Mouse (Mus musculus) stomach, embryonic 16.5 days (tissue): Measurements from ENCODE around the gene Amdhd2. TPM values are rescaled to one million over a fixed set of nuclear protein-coding genes. Genes with fewer than 3 reads are reported as not detected.

Source experiments
- ATAC-seq: fragments of 200-750 bp; cut with Nextera tagmentation; 2 replicates; pipeline ENCODE4 v1.8.0; 2017; ENCODE audit warnings: moderate number of reproducible peaks, moderate TSS enrichment; ENCODE audit not compliant: insufficient read depth, low FRiP score
- H3K27ac ChIP-seq: fragments of 300-500 bp; sonication (generic); 2 replicates; pipeline ENCODE4 v1.5.1; 2014; ENCODE audit warnings: low read length
- H3K27me3 ChIP-seq: fragments of 300-500 bp; sonication (generic); 2 replicates; pipeline ENCODE4 v1.6.1; 2014; ENCODE audit warnings: low read length, control low read depth, mixed read lengths; ENCODE audit not compliant: control insufficient read depth, insufficient read depth
- H3K36me3 ChIP-seq: fragments of 300-500 bp; sonication (generic); 2 replicates; pipeline ENCODE4 v1.6.1; 2014; ENCODE audit warnings: low read length; ENCODE audit not compliant: control insufficient read depth, insufficient read depth
- H3K4me1 ChIP-seq: fragments of 300-500 bp; sonication (generic); 2 replicates; pipeline ENCODE4 v1.6.1; 2014; ENCODE audit warnings: low read length, control low read depth, mixed read lengths; ENCODE audit not compliant: control insufficient read depth, insufficient read depth
- H3K4me2 ChIP-seq: fragments of 300-500 bp; sonication (generic); 2 replicates; pipeline ENCODE4 v1.6.1; 2014; ENCODE audit warnings: low read depth, low read length, mixed read lengths
- H3K4me3 ChIP-seq: fragments of 300-500 bp; sonication (generic); replicated peaks from 2 replicates; pipeline ENCODE4 v1.5.1; 2014; ENCODE audit warnings: mild to moderate bottlenecking, low read length
- H3K9ac ChIP-seq: fragments of 300-500 bp; sonication (generic); 2 replicates; pipeline ENCODE4 v1.6.1; 2014; ENCODE audit warnings: low read length
- H3K9me3 ChIP-seq: fragments of 300-500 bp; sonication (generic); replicated peaks from 2 replicates; pipeline ENCODE4 v1.6.1; 2016; ENCODE audit warnings: low read length, control low read depth; ENCODE audit not compliant: control insufficient read depth
- WGBS: fragments of 180-500 bp; shearing (Covaris S2); extraction: QIAGEN DNeasy Blood & Tissue Kit; methylation state at CpG from one replicate; pipeline ENCODE4 v1.1.7; 2014; 5-methylcytosine and 5-hydroxymethylcytosine counted together
- polyA plus RNA-seq: library from polyadenylated mRNA; unstranded; fragments of >200 nt; fragmentation: Nextera tagmentation; extraction: Ambion mirVana; gene quantifications from 2 replicates; pipeline ENCODE4 v1.2.1, GENCODE M21; 2015

The Amdhd2 gene
- polyA plus RNA-seq, 1 experiment from 2014 or later, result 27.0 TPM

- no peak for ATAC-seq
- WGBS, result 37% methylated on average over 1 of the region's 1 CpGs
- no peak overlapping the region for H3K27ac ChIP-seq
These were observed 52.3 kb downstream of the Amdhd2 start for GRCm38 (mm10) chr17:24111256-24111655.

GRCm38 (mm10) chr17:24108896-24109295 lies 54.7 kb downstream of the Amdhd2 start:
- Histone ChIP-seq H3K4me3 (no peak overlapping the region), H3K4me1 (no peaks in the 10 kb centered on the region), H3K27ac (no peak overlapping the region), H3K4me2 (no peak overlapping the region), H3K36me3 (peaks cover 4% of the 10 kb centered on the region; the same call in 1 of the 2 replicates), H3K9me3 (no peaks in the 10 kb centered on the region), H3K27me3 (no peaks in the 10 kb centered on the region), H3K9ac (no peak overlapping the region)
- WGBS, result 68% methylated on average over 1 of the region's 1 CpGs
- ATAC-seq, result no peak

More at GRCm38 (mm10) chr17:24111256-24111655, 52.3 kb downstream of the Amdhd2 start:
- no peak overlapping the region for H3K4me3 ChIP-seq
- no peaks in the 10 kb centered on the region for H3K9me3 ChIP-seq
- H3K27me3 ChIP-seq, result no peaks in the 10 kb centered on the region
- H3K9ac ChIP-seq, result no peak overlapping the region
- H3K4me2 ChIP-seq, result no peak overlapping the region
- H3K36me3 ChIP-seq, result peaks cover 3% of the 10 kb centered on the region; the same call in 1 of the 2 replicates
- H3K4me1 ChIP-seq, result no peaks in the 10 kb centered on the region

Other genes starting within 250 kb of the Amdhd2 start
- gene Dcpp3, start 246.3 kb downstream of the Amdhd2 start, polyA plus RNA-seq, result not detected in 2 replicates
- gene Sbp, start 222.1 kb downstream of the Amdhd2 start, polyA plus RNA-seq, result not detected in 2 replicates
- not detected in 2 replicates for gene Sbpl, start 208.5 kb downstream of the Amdhd2 start, polyA plus RNA-seq
- 0.18 and 0.21 TPM in 2 replicates for gene Prss30, start 183.2 kb downstream of the Amdhd2 start, polyA plus RNA-seq
- gene Prss22, start 165.7 kb downstream of the Amdhd2 start, polyA plus RNA-seq, result 4.2 and 6.7 TPM in 2 replicates
- gene Prss27, start 125.6 kb downstream of the Amdhd2 start, polyA plus RNA-seq, result 19.0 and 30.0 TPM in 2 replicates
- 54.8 and 56.2 TPM in 2 replicates for gene Kctd5, start 90.3 kb downstream of the Amdhd2 start, polyA plus RNA-seq
- 36.6 and 38.6 TPM in 2 replicates for gene Pdpk1, start 12.8 kb downstream of the Amdhd2 start, polyA plus RNA-seq
- 504 and 564 TPM in 2 replicates for gene Atp6v0c, start 5.9 kb upstream of the Amdhd2 start, polyA plus RNA-seq
- 3.6 and 5.4 TPM in 2 replicates for gene Tbc1d24, start 41.8 kb upstream of the Amdhd2 start, polyA plus RNA-seq
- gene Ntn3, start 45.8 kb upstream of the Amdhd2 start, polyA plus RNA-seq, result 4.0 and 5.4 TPM in 2 replicates
- gene Tedc2, start 57.1 kb upstream of the Amdhd2 start, polyA plus RNA-seq, result 7.6 and 9.7 TPM in 2 replicates
- 50.2 and 51.8 TPM in 2 replicates for gene Ccnf, start 87.7 kb upstream of the Amdhd2 start, polyA plus RNA-seq
- not detected in 2 replicates for gene Abca17, start 187.3 kb upstream of the Amdhd2 start, polyA plus RNA-seq
- gene Abca3, start 188.2 kb upstream of the Amdhd2 start, polyA plus RNA-seq, result 12.2 and 14.0 TPM in 2 replicates